ENCODE assay signal across 28 mouse cellular contexts in genomic region chr1:59543911-59544310, GRCm38 (mm10). TPM values are rescaled to one million over a fixed set of nuclear protein-coding genes. Genes with fewer than 3 reads are reported as not detected.
DNase-seq lines count a peak whose midpoint lies in the region; ATAC-seq and TF ChIP-seq lines count a peak whose summit lies in the region.
"Had no signal": no experiment of that assay in that cellular context is flagged by ENCODE, and none has a peak within 500 bp of the region (broad histone marks: within the 10 kb centered on the region; RNA-seq: fewer than 3 reads in every experiment).

No protein-coding gene starts in this region.

- TF ChIP-seq RAD21 in MEL (IDR thresholded peaks at IDR 0.05; ENCODE audit: low read depth, low read length) = no peak

- TF ChIP-seq CTCF in MEL (IDR thresholded peaks at IDR 0.05 in 2 of 3, conservative IDR thresholded peaks at IDR 0.05 in 1 of 3; ENCODE audit: control insufficient read depth in 1 of 3, insufficient read depth in 1 of 3, low read depth in 2 of 3, low read length in 3 of 3, poor library complexity in 1 of 3, severe bottlenecking in 1 of 3) = no peak

- H3K9ac ChIP-seq in embryonic facial prominence, embryonic 13.5 days = no peak overlapping the region
- H3K9ac ChIP-seq in midbrain, embryonic 11.5 days (ENCODE audit: low read length) = no peak overlapping the region
- no peak overlapping the region for H3K9ac ChIP-seq in midbrain, embryonic 16.5 days (ENCODE audit: low read depth, low read length)
- no peak overlapping the region for H3K9ac ChIP-seq in MEL (ENCODE audit: control insufficient read depth, low read depth, low read length, poor library complexity, severe bottlenecking)
- H3K9ac ChIP-seq: embryonic facial prominence, embryonic 12.5 days; forebrain, embryonic 15.5 days; heart, embryonic 12.5 days; heart, embryonic 15.5 days; hindbrain, embryonic 14.5 days had no signal

- no peak for DNase-seq in embryonic facial prominence, embryonic 10.5 days (ENCODE audit: low spot score)
- DNase-seq in midbrain, embryonic 11.5 days (ENCODE audit: low spot score, missing footprints) = peak; percentile 60
- DNase-seq in MEL (ENCODE audit: low read depth, low spot score) = peak; percentile 17
- DNase-seq in spleen, postnatal 4 days (ENCODE audit: low spot score in 2 of 2) = no peak
- DNase-seq: adrenal gland, adult 8-10 months; adrenal gland, postnatal 25 days; B cell, adult 2 months; cerebellum, adult 11-12 months; cerebellum, adult 8-10 months; cerebellum, postnatal 10 days; cerebellum, postnatal 36 days; gastrocnemius, postnatal 25 days; heart, postnatal 10 days; heart, postnatal 36 days had no signal

- no peak for TF ChIP-seq POLR2A in MEL (IDR thresholded peaks at IDR 0.05; ENCODE audit: control insufficient read depth in 1 of 2, insufficient read depth in 1 of 2, low read depth in 1 of 2, low read length in 2 of 2, poor library complexity in 1 of 2)

- TF ChIP-seq EP300 in MEL (IDR thresholded peaks at IDR 0.05; ENCODE audit: low read depth in 1 of 2, low read length in 2 of 2) = no peak

- H3K4me2 ChIP-seq in embryonic facial prominence, embryonic 13.5 days = no peak overlapping the region
- no peak overlapping the region for H3K4me2 ChIP-seq in midbrain, embryonic 11.5 days
- H3K4me2 ChIP-seq in midbrain, embryonic 16.5 days (ENCODE audit: low read length) = no peak overlapping the region
- H3K4me2 ChIP-seq: embryonic facial prominence, embryonic 12.5 days; forebrain, embryonic 15.5 days; heart, embryonic 12.5 days; heart, embryonic 15.5 days; hindbrain, embryonic 14.5 days had no signal

- no peaks in the 10 kb centered on the region for H3K27me3 ChIP-seq in embryonic facial prominence, embryonic 13.5 days
- H3K27me3 ChIP-seq in embryonic facial prominence, embryonic 10.5 days (replicated peaks; ENCODE audit: low read depth, poor library complexity, severe bottlenecking) = peaks cover 6% of the 10 kb centered on the region; the same call in 1 of the 2 replicates
- H3K27me3 ChIP-seq in midbrain, embryonic 11.5 days (ENCODE audit: control insufficient read depth, insufficient read depth, low read length) = no peaks in the 10 kb centered on the region
- no peaks in the 10 kb centered on the region for H3K27me3 ChIP-seq in midbrain, embryonic 16.5 days (ENCODE audit: control insufficient read depth, insufficient read depth, low read depth, low read length)
- H3K27me3 ChIP-seq in MEL (ENCODE audit: control insufficient read depth in 1 of 2, insufficient read depth in 2 of 2, low read length in 2 of 2) = peaks cover 2 to 9% of the 10 kb centered on the region in 2 experiments; a peak in 3 of 4 replicates
- H3K27me3 ChIP-seq: CH12.LX; embryonic facial prominence, embryonic 12.5 days; forebrain, embryonic 15.5 days; heart, embryonic 15.5 days had no signal

- H3K4me1 ChIP-seq in embryonic facial prominence, embryonic 13.5 days = peaks cover 20% of the 10 kb centered on the region
- peaks cover 22% of the 10 kb centered on the region for H3K4me1 ChIP-seq in embryonic facial prominence, embryonic 10.5 days
- H3K4me1 ChIP-seq in midbrain, embryonic 11.5 days (ENCODE audit: control insufficient read depth, insufficient read depth, low read length) = no peaks in the 10 kb centered on the region
- peaks cover 3% of the 10 kb centered on the region; the same call in 1 of the 2 replicates for H3K4me1 ChIP-seq in midbrain, embryonic 16.5 days (ENCODE audit: control insufficient read depth, insufficient read depth, low read length)
- peaks cover 0 to 3% of the 10 kb centered on the region in 2 experiments; a peak in 1 of 4 replicates for H3K4me1 ChIP-seq in MEL (ENCODE audit: control insufficient read depth in 1 of 2, insufficient read depth in 2 of 2, low read length in 2 of 2)
- H3K4me1 ChIP-seq: embryonic facial prominence, embryonic 12.5 days; forebrain, embryonic 15.5 days; heart, embryonic 12.5 days; heart, embryonic 15.5 days had no signal

- no peaks in the 10 kb centered on the region for H3K36me3 ChIP-seq in embryonic facial prominence, embryonic 13.5 days
- H3K36me3 ChIP-seq in embryonic facial prominence, embryonic 10.5 days (replicated peaks) = no peaks in the 10 kb centered on the region
- no peaks in the 10 kb centered on the region for H3K36me3 ChIP-seq in midbrain, embryonic 11.5 days (ENCODE audit: control insufficient read depth, insufficient read depth, low read length)
- H3K36me3 ChIP-seq in midbrain, embryonic 16.5 days (ENCODE audit: control insufficient read depth, insufficient read depth, low read length) = no peaks in the 10 kb centered on the region
- H3K36me3 ChIP-seq in MEL (ENCODE audit: control insufficient read depth in 1 of 2, insufficient read depth in 2 of 2, low read length in 2 of 2) = no peaks in the 10 kb centered on the region
- H3K36me3 ChIP-seq: embryonic facial prominence, embryonic 12.5 days; forebrain, embryonic 15.5 days; heart, embryonic 12.5 days; heart, embryonic 15.5 days had no signal

- H3K9me3 ChIP-seq in embryonic facial prominence, embryonic 13.5 days = no peaks in the 10 kb centered on the region
- no peaks in the 10 kb centered on the region for H3K9me3 ChIP-seq in embryonic facial prominence, embryonic 10.5 days
- H3K9me3 ChIP-seq in midbrain, embryonic 11.5 days (ENCODE audit: control insufficient read depth, low read length) = no peaks in the 10 kb centered on the region
- H3K9me3 ChIP-seq in midbrain, embryonic 16.5 days (replicated peaks; ENCODE audit: control insufficient read depth, low read length, poor library complexity, severe bottlenecking) = no peaks in the 10 kb centered on the region
- H3K9me3 ChIP-seq in MEL (replicated peaks; ENCODE audit: insufficient read depth, low read length) = no peaks in the 10 kb centered on the region
- H3K9me3 ChIP-seq: embryonic facial prominence, embryonic 12.5 days; forebrain, embryonic 15.5 days; heart, embryonic 12.5 days; heart, embryonic 15.5 days had no signal

- peak overlapping the region; percentile 55; the same call in 1 of the 2 replicates for H3K27ac ChIP-seq in embryonic facial prominence, embryonic 13.5 days
- no peak overlapping the region for H3K27ac ChIP-seq in embryonic facial prominence, embryonic 10.5 days (replicated peaks)
- no peak overlapping the region for H3K27ac ChIP-seq in midbrain, embryonic 11.5 days (ENCODE audit: low read depth, low read length)
- H3K27ac ChIP-seq in midbrain, embryonic 16.5 days (ENCODE audit: low read length) = no peak overlapping the region
- H3K27ac ChIP-seq in MEL (ENCODE audit: control insufficient read depth, low read depth, low read length) = no peak overlapping the region
- H3K27ac ChIP-seq: embryonic facial prominence, embryonic 12.5 days; forebrain, embryonic 15.5 days; heart, embryonic 15.5 days; hindbrain, embryonic 14.5 days; hindbrain, postnatal 0 days had no signal

- WGBS in embryonic facial prominence, embryonic 13.5 days = 54% methylated on average over 8 of the region's 8 CpGs
- 73% methylated on average over 8 of the region's 8 CpGs for WGBS in embryonic facial prominence, embryonic 10.5 days
- WGBS in midbrain, embryonic 11.5 days = 84% methylated on average over 8 of the region's 8 CpGs
- WGBS in midbrain, embryonic 16.5 days = 80% methylated on average over 8 of the region's 8 CpGs

- ATAC-seq in embryonic facial prominence, embryonic 13.5 days (ENCODE audit: insufficient number of reproducible peaks, insufficient read depth, low FRiP score, low TSS enrichment, low read depth) = no peak
- no peak for ATAC-seq in midbrain, embryonic 11.5 days (ENCODE audit: low FRiP score)
- no peak for ATAC-seq in midbrain, embryonic 16.5 days
- peak; percentile 78 for ATAC-seq in megakaryocyte progenitor cell, adult 5-6 weeks (replicated peaks; ENCODE audit: poor library complexity)
- ATAC-seq in erythroblast, adult 5-6 weeks (replicated peaks; ENCODE audit: low FRiP score, poor library complexity, severe bottlenecking) = no peak
- ATAC-seq: activated CD4-positive, CD25-positive, alpha-beta regulatory T cell, adult 4 months; forebrain, embryonic 15.5 days; hindbrain, postnatal 0 days; inflammation-experienced regulatory T-cells, adult 6 months; intestine, embryonic 16.5 days had no signal

- H3K4me3 ChIP-seq in embryonic facial prominence, embryonic 13.5 days = no peak overlapping the region
- no peak overlapping the region for H3K4me3 ChIP-seq in embryonic facial prominence, embryonic 10.5 days
- H3K4me3 ChIP-seq in midbrain, embryonic 11.5 days (ENCODE audit: low read depth, low read length) = no peak overlapping the region
- H3K4me3 ChIP-seq in midbrain, embryonic 16.5 days (ENCODE audit: low read depth, low read length) = no peak overlapping the region
- no peak overlapping the region for H3K4me3 ChIP-seq in MEL (ENCODE audit: control insufficient read depth in 1 of 2, insufficient read depth in 1 of 2, low read depth in 2 of 2, low read length in 2 of 2)
- H3K4me3 ChIP-seq: embryonic facial prominence, embryonic 12.5 days; forebrain, embryonic 15.5 days; heart, embryonic 12.5 days; heart, embryonic 15.5 days had no signal

- no peaks in the 10 kb centered on the region for H3K79me2 ChIP-seq in MEL (ENCODE audit: control insufficient read depth, insufficient read depth, low read length, poor library complexity)

TF ChIP-seq in MEL, 35 proteins besides CTCF, POLR2A, EP300 and RAD21 (continues in another document):
- no peak for TF ChIP-seq MAX (IDR thresholded peaks at IDR 0.05; ENCODE audit: low read length)
- TF ChIP-seq SMC3 (IDR thresholded peaks at IDR 0.05; ENCODE audit: low read depth, low read length) = no peak
- TF ChIP-seq TCF12 (IDR thresholded peaks at IDR 0.05; ENCODE audit: low read depth, low read length) = no peak
- no peak for TF ChIP-seq RCOR1 (IDR thresholded peaks at IDR 0.05; ENCODE audit: low read depth, low read length)
- TF ChIP-seq TAL1 (IDR thresholded peaks at IDR 0.05; ENCODE audit: low read length) = no peak
- no peak for TF ChIP-seq HCFC1 (IDR thresholded peaks at IDR 0.05; ENCODE audit: low read depth, low read length)
- TF ChIP-seq ZC3H11A (IDR thresholded peaks at IDR 0.05; ENCODE audit: low read depth, low read length) = no peak

RNA-seq across cellular contexts. Expression of gene Gm973, which starts 27.8 kb away (rescaled TPM):
- 2.7 and 2.8 TPM in 2 replicates for polyA plus RNA-seq in embryonic facial prominence, embryonic 13.5 days (2015; fragmentation: Nextera tagmentation; extraction: Ambion mirVana)
- 1.2 and 3.6 TPM in 2 replicates for polyA plus RNA-seq in embryonic facial prominence, embryonic 10.5 days (2016; fragmentation: Nextera tagmentation; extraction: Ambion mirVana)
- polyA plus RNA-seq in midbrain, embryonic 11.5 days (2014; fragmentation: Nextera tagmentation; extraction: Ambion mirVana) = 7.0 and 7.1 TPM in 2 replicates
- polyA plus RNA-seq in midbrain, embryonic 16.5 days (2015; fragmentation: Nextera tagmentation; extraction: Ambion mirVana) = 11.8 and 14.1 TPM in 2 replicates
- 0.23 TPM in 1 of 2 replicates, not detected in the other for total RNA-seq in MEL (2012; rRNA removed)
- polyA plus RNA-seq in MEL (2012; ENCODE audit: insufficient read depth in 1 of 2, insufficient read length in 2 of 2, low read depth in 1 of 2, low replicate concordance in 2 of 2, missing spikeins in 1 of 2) = not detected
- total RNA-seq in megakaryocyte progenitor cell, adult 5-6 weeks (2015) = 0.30 TPM in 1 of 2 replicates, not detected in the other
- total RNA-seq in megakaryocyte progenitor cell, adult 5-6 weeks (2017) = 0.20 TPM in 1 of 2 replicates, not detected in the other
- not detected in 2 replicates for total RNA-seq in erythroblast, adult 5-6 weeks (2015; ENCODE audit: low replicate concordance)
- 7.0 TPM in 1 of 2 replicates, not detected in the other for total RNA-seq in erythroblast, adult 5-6 weeks (2017; ENCODE audit: low replicate concordance)
- polyA plus RNA-seq: activated CD4-positive, CD25-positive, alpha-beta regulatory T cell, adult 4 months had no signal

Comparison
In these comparisons a context has a peak if more than half of its experiments do, and no peak if none do; other contexts are left out.
1. DNase-seq: peak in midbrain, embryonic 11.5 days (single experiment) and MEL (single experiment); none in embryonic facial prominence, embryonic 10.5 days (single experiment) and spleen, postnatal 4 days (0 of 2).